Mouse (Mus musculus) cortical plate, adult 2 months (tissue): ENCODE data around the gene Entpd3.
A peak's percentile ranks its signal among the peaks of the same experiment; 100 is the strongest.

Source experiments
- CTCF ChIP-seq: fragments of 200-500 bp; IDR thresholded peaks from 2 replicates; pipeline ENCODE4 v1.5.1; 2011; ENCODE audit warnings: mild to moderate bottlenecking, control low read depth, low read length; ENCODE audit not compliant: insufficient read depth; ENCODE audit errors: extremely low read depth
- POLR2A ChIP-seq: fragments of 200-500 bp; IDR thresholded peaks from 2 replicates; pipeline ENCODE4 v1.6.1; 2011; ENCODE audit warnings: mild to moderate bottlenecking, low read length, control low read depth; ENCODE audit not compliant: insufficient read depth; ENCODE audit errors: extremely low read depth

DNA sequence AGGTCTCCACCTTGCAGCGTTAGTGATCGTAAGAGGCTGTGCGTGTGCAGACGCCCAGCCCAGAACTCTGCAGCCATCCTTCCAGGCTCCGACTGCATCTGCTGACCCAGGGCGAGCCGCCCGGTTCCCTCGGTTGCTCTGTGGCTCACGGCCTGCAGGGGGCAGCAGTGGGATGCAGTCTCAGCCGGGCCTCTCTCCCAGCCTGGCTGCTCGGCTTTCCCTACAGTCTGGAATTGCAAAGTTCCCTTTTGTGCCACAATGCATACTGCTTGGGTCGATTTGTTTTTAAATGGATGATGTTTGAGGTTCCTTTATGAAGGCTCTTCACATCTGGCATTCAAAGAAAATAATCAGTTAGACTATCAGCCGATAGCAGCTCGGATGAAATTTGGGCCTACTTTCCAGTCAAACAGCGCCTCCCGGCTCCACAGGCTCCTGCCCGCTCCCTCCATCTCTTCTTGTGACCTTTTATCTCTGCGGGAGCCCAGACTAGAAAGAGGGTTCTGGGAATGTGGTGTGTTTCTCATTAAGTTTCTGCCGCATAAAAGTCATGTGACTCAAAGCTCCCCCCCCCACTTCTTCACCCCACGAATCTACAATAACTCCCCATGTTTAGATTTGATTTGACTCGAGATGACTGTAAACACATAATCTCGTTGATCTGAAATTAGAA lies 63.4 kb downstream of the Entpd3 start:
- TF ChIP-seq CTCF (peak; percentile 75), POLR2A (no peak)
